Mouse (Mus musculus): ENCODE measurements around the gene Sh2b1. TPM values are rescaled to one million over a fixed set of nuclear protein-coding genes. Genes with fewer than 3 reads are reported as not detected.

The Sh2b1 gene
- total RNA-seq, 2 experiments from 2014 or later, result 68.4 to 75.0 TPM

DNA sequence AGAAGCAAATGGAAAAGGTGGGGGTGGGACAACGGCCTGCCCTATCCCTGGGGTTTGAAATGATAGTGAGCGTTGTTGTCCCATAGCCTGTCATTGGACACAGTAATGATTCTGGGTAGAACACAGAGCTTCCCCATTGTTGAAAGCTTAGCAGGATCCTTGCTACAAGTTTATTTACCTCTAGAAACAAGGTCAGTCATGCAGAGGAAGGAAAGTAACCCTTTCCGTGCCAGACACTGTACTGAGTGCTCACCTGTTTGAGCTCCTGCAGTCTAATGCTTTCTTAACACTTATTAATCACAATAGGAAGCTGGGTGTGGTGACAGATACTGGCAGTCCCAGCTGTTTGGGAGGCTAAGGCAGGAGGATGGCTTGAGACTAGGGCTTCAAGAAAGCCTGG lies 39.4 kb downstream of the Sh2b1 start:
- no peak for DNase-seq (ENCODE audit: low spot score in 2 of 2)
- intact Hi-C loops (cut with DNase I), result no loop called here

DNA sequence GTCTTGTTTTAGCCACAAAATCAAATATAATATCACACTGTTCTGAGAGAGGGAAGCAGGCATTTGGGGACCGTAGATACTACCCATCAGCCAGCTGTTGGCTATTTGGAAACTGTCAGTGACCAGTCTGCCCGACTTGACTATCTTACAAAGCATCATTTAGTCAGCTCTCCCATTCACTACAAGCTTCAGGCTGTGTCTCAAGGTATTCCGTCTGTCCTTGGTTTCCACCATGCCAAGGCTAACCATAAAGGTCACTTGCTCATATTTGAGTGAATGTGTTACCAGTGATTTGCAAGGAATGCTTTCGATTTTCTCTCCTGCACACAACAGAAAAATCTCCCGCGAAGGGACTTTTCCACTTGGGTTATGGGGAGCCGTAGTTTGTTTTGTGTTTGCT lies 40.5 kb downstream of the Sh2b1 start:
- intact Hi-C loops (cut with DNase I), result no loop called here
- DNase-seq (ENCODE audit: low spot score in 2 of 2), result no peak

DNA sequence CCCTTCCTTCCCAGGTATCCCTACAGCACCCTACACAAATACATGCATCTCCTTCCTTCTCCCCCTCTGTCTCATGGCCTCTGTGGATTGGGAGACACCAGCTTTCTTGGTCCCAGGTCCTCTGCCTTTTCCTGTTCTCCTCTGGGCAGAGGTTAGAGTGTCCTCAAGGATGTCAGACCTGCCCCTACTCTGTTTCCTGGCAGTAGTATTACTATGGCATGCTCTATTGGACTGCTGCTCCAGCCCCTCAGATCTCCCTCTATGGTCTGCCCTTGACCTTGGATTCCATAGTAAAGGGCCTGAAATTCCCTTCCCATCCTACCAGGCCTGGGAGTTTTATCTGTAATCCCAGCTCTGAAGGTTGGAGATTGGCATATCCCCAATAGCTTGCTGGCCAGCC lies 45.1 kb downstream of the Sh2b1 start:
- intact Hi-C loops (cut with DNase I), result no loop called here
- no peak for DNase-seq (ENCODE audit: low spot score in 2 of 2)

DNA sequence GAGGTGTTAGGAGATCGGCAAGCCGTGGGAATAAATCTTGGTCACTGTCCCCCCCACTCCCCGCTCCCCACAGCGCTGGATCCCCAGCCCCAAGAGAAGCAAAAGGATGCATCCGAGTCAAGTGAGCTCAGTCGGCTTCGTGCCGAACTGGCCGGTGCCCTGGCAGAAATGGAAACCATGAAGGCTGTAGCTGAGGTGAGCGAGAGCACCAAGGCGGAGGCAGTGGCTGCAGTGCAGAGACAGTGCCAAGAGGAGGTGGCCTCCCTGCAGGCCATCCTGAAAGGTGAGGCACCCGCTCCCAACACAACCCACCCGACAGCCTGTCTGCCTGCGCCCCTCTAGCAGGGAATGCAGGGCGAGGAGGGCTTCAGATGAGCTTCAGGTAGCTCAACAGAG lies 45.7 kb downstream of the Sh2b1 start:
- no peak for DNase-seq (ENCODE audit: low spot score in 2 of 2)
- intact Hi-C loops (cut with DNase I), result no loop called here

DNA sequence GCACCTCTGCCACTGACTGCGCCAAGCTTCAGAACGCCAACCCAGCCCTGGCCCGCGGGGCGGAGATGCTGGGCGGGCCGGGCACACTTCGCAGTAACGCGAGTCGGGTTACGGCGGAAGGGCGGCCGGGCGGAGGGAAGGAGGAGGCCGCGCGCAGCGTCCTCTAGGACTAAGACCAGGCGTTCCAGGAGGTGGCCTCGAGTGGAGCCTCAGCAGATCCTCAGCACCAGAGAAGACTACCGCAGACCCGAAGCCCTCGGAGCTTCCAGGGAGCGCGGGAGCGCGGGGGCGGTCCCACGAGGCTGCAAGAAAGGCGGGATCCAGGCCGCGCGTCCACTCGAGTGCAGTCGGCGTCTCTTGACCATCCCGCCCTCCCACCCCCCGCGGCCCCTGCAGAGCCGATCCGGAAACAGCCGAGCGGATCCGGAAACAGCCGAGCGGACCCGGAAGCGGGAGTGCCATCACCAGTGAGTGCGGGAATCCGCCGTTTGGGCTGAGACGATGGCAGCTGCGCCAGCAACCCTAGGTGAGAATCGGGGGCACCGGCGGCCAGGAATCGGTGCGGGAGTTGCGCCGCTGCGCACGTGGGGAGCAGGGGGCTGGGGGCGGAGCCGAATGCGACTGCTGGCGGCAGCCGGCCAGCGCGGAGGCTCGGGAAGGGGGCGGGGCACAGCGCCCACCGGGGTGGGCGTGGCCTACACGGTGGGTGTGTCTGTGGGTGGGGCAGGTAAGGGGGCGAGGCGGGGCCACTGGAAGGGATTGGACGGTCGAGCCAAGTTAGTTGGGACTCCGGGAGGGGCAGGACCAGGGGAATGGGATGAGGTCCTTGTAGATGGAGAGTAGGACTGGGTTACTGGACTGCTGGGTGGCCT lies 46.4 kb downstream of the Sh2b1 start, which contains the start of gene Rabep2:
Rabep2 (plus strand) TSS at position 129 of the 872 bp plus-strand sequence.
- intact Hi-C loops (cut with DNase I), result no loop called here
- peak; percentile 93 to 96 for DNase-seq (ENCODE audit: low spot score in 2 of 2)

DNA sequence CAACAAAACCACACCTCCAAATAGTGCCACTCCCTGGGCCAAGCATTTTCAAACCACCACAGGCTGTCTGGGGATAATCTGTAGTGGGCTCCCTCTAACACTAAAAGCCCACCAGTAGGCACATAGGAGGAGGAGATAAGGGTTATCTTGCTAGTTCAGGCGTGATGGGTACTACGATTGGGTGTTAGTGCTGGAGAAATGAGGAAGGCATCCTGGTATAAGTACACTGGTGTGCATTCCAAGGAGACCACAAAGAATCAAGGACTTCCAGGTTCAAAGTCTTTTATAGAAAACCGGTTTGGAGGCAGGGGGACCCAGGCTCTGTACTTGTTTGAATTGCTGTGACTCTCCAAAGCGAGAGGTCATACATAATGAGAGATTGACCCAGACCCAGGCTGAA lies 47.1 kb downstream of the Sh2b1 start:
- no peak for DNase-seq (ENCODE audit: low spot score in 2 of 2)
- intact Hi-C loops (cut with DNase I), result no loop called here

DNA sequence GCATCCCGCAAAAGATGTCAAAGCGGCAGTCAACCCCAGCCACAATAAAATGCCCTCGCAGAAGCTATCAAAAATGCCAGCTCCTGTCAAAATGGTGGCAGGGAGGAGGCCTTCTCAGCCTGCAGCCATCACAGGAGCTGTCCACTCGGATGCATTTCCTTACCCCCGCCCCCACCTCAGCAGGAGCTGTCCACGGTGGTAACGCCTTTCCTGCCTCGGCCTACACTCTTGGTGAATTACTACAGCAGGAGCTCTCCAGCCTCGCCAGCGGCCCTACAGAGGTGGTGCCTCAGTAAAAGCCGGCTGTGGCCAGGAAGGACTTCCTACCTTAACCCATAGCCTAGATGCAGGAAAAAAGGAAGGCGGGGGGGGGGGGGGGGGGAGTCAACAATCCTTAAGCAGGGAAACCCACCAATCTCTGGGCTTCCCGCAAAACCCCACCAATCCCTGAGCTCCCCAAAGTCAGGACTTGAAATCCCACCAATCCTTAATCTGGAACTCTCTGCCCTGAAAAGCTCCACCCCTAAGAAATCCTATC lies 47.8 kb downstream of the Sh2b1 start:
- intact Hi-C loops (cut with DNase I), result no loop called here

DNA sequence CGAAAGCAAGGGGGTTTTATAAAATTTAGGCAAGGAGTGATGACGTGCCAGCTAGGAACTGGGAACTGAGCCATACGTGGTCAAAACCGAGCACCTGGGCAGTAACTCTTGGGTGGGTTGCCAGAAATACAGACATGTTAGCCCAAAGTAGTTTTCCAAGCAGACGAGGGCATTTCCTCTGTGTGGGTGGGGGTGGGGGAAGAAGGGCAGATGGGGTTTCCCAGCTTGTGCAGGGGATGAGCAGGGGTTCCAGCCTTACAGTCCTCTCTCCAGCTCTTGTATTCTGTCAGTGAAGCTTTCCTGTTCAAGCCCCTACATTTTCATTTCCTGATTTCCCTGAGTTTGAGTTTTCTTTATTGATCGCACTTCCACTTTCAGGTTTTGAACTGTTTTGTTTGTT lies 51.1 kb downstream of the Sh2b1 start:
- DNase-seq (ENCODE audit: low spot score in 2 of 2), result no peak
- intact Hi-C loops (cut with DNase I), result no loop called here

More for the DNA sequence above, 47.8 kb downstream of the Sh2b1 start:
- DNase-seq (ENCODE audit: low spot score in 2 of 2), result no peak

DNA sequence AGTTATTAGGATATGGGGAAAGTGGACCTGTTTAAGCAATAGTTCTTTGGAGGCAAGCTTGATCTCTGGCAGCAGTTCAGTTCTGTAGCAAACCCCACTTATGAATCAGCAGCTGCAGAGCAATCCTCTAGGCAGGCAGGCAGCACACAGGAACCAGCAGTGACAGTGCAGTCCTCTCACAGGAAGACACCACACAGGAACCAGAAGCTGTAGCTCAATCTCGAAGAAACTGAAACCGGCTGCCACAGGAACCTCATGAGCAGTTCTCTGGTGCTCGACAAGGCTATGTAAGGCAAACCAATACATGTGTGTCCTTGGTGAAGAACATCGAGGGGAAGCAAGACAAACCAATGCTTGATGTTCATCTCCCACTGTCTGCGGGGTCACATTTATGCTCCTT lies 53.5 kb downstream of the Sh2b1 start:
- intact Hi-C loops (cut with DNase I), result no loop called here
- no peak for DNase-seq (ENCODE audit: low spot score in 2 of 2)

DNA sequence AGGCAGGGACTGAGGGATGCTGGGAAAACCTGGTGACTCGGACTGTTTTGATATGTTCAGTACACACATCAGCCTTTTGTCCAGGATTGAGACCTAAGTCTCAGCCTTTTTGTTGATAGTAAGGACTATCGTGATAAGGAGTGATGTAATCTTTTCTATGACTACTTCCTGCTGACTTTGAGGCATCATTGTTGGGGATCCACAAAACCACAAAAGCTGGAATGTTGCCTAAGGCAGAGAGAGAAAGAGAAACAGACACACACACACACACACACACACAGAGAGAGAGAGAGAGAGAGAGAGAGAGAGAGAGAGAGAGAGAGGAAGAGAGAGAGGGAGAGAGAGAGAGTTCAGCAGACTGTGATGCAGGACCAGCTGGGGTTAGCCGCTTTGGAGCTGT lies 56.7 kb downstream of the Sh2b1 start:
- intact Hi-C loops (cut with DNase I), result no loop called here
- no peak for DNase-seq (ENCODE audit: low spot score in 2 of 2)

DNA sequence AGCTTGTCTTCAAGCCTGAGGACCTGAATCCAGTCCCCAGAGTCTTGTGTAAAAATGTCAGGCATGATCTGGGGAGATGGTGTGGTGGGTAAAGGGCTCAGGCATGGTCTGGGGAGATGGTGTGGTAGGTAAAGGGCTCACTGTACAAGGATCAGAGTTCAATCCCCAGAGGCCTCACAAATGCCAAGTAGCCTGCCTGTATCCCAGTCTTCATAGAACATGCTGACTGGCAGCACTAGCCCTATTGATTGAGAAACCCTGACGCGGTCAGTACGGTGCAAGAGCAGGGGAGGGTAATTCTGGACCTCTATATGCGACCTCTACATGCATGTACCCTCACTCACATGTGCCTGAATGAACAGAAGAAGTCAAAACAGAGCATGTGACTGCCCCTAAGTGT lies 57.6 kb downstream of the Sh2b1 start:
- DNase-seq (ENCODE audit: low spot score in 2 of 2), result no peak
- intact Hi-C loops (cut with DNase I), result no loop called here

DNA sequence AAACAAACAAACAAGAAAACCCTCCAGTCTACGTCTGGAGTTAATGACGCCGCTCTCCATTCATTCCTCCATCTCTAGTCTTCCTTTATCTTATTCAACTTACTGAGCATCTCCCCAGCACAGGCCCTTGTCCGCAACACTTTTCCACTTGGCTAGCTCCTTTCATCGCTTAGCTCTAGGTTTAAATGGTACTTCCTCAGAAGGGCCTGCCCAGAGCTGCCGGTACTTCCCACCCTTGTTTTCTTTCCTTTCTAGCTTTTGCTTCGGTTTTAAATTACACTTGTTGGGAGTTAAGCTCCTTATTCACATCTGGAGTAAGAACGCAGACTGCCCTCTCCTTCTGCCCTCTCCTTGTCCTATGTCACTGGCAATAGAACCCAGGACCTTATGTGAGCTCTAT lies 58.2 kb downstream of the Sh2b1 start:
- intact Hi-C loops (cut with DNase I), result no loop called here

More for the DNA sequence above, 58.2 kb downstream of the Sh2b1 start:
- no peak for DNase-seq (ENCODE audit: low spot score in 2 of 2)

Other genes starting within 250 kb of the Sh2b1 start
- 10 to 100 TPM; 94.8 to 95.4 TPM for gene Sbk1, start 202.8 kb downstream of the Sh2b1 start, total RNA-seq (2021)
- gene Lat, start 105.9 kb downstream of the Sh2b1 start, total RNA-seq (2021), result under 1 TPM; 0.30 to 0.33 TPM
- gene Spns1, start 98.0 kb downstream of the Sh2b1 start, total RNA-seq (2021), result 10 to 100 TPM; 83.2 to 86.3 TPM
- 1 to 10 TPM; 5.1 to 7.4 TPM for gene Nfatc2ip, start 78.7 kb downstream of the Sh2b1 start, total RNA-seq (2021)
- not detected for gene Cd19, start 60.5 kb downstream of the Sh2b1 start, total RNA-seq (2021)
- 10 to 100 TPM; 11.4 to 12.6 TPM for gene Rabep2, start 46.7 kb downstream of the Sh2b1 start, total RNA-seq (2021)
- gene Atp2a1, start 12.3 kb downstream of the Sh2b1 start, total RNA-seq (2021), result under 1 TPM in 1 of 2 experiments, not detected in 1; 0.21 TPM
- gene Tufm, start 11.9 kb upstream of the Sh2b1 start, total RNA-seq (2021), result 10 to 100 TPM; 81.4 to 87.8 TPM
- 100 to 1,000 TPM; 116 to 119 TPM for gene Atxn2l, start 28.0 kb upstream of the Sh2b1 start, total RNA-seq (2021)
- gene Eif3c, start 91.0 kb upstream of the Sh2b1 start, total RNA-seq (2021), result 100 to 1,000 TPM; 182 to 186 TPM
- under 1 TPM; 0.26 to 0.32 TPM for gene Apobr, start 109.5 kb upstream of the Sh2b1 start, total RNA-seq (2021)
- gene Cln3, start 110.4 kb upstream of the Sh2b1 start, total RNA-seq (2021), result 10 to 100 TPM; 20.4 to 21.5 TPM
- gene Il27, start 119.5 kb upstream of the Sh2b1 start, total RNA-seq (2021), result not detected
- 10 to 100 TPM; 11.5 to 15.9 TPM for gene Nupr1, start 155.4 kb upstream of the Sh2b1 start, total RNA-seq (2021)
- 10 to 100 TPM; 32.0 to 33.8 TPM for gene Sgf29, start 173.9 kb upstream of the Sh2b1 start, total RNA-seq (2021)
- gene Sult1a1, start 201.0 kb upstream of the Sh2b1 start, total RNA-seq (2021), result 10 to 100 TPM in 1 of 2 experiments, 1 to 10 TPM in 1; 6.7 to 12.7 TPM
- 100 to 1,000 TPM; 108 to 113 TPM for gene Bola2, start 220.0 kb upstream of the Sh2b1 start, total RNA-seq (2021)
- gene Slx1b, start 220.4 kb upstream of the Sh2b1 start, total RNA-seq (2021), result 10 to 100 TPM; 13.6 to 15.9 TPM
- gene Coro1a, start 232.4 kb upstream of the Sh2b1 start, total RNA-seq (2021), result 100 to 1,000 TPM; 173 to 185 TPM